Mouse (Mus musculus): Measurements from ENCODE around the gene Tsga10. TPM values are rescaled to one million over a fixed set of nuclear protein-coding genes. Genes with fewer than 3 reads are reported as not detected.
A peak's percentile ranks its signal among the peaks of the same experiment; 100 is the strongest.

The Tsga10 gene
- total and polyA plus RNA-seq, 2 experiments: 0.24 to 1.2 TPM

- H3K36me3 ChIP-seq (ENCODE audit: control insufficient read depth, insufficient read depth, low read length): peaks cover 54% of the 10 kb centered on the region
- WGBS: 36% methylated on average over 13 of the region's 13 CpGs
- peak; percentile 93 for DNase-seq (ENCODE audit: extremely low read depth, low read depth, low spot score)
Observed at GRCm38 (mm10) chr1:37877736-37878460, 11.7 kb upstream of the Tsga10 start.

DNA sequence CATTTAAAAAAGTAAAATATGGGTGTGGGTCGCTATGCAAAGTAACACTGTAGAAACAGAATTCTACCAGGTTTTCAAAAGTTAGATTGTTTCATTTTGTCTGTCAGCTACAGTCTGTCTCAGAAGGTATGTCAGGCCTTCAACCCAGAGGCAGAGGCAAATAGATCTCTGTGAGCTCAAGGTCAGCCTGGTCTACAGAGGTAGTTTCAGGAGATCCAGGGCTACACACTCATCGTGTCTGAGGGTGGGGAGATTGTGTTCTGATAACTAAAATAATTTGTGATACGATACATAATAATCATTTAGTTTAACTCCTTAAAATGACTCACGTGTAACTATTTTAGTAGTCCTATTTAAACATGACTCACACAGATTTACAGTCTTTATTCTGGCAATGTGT lies 6.9 kb upstream of the Tsga10 start:
- H3K4me3 ChIP-seq (ENCODE audit: insufficient read depth, low read depth, low read length): no peak overlapping the region
- 60% methylated on average over 4 of the region's 4 CpGs for WGBS
- DNase-seq (ENCODE audit: extremely low read depth, low read depth, low spot score): no peak
- H3K27ac ChIP-seq (replicated peaks; ENCODE audit: insufficient read depth, low read depth, low read length): no peak overlapping the region
- H3K36me3 ChIP-seq (ENCODE audit: control insufficient read depth, insufficient read depth, low read length): peaks cover 16% of the 10 kb centered on the region; the same call in 1 of the 2 replicates
- TF ChIP-seq POLR2A (IDR thresholded peaks at IDR 0.05; ENCODE audit: extremely low read depth, insufficient read depth, low read length) (no peak), CTCF (IDR thresholded peaks at IDR 0.05; ENCODE audit: low read depth, low read length) (no peak)
- no peak overlapping the region for H3K9ac ChIP-seq (ENCODE audit: low read depth, low read length)
- peaks cover 12% of the 10 kb centered on the region for H3K4me1 ChIP-seq (ENCODE audit: control insufficient read depth, insufficient read depth, low read length)
- H3K79me2 ChIP-seq (ENCODE audit: control insufficient read depth, insufficient read depth, low read length): no peaks in the 10 kb centered on the region
- no peaks in the 10 kb centered on the region for H3K27me3 ChIP-seq (ENCODE audit: control insufficient read depth, insufficient read depth, low read length)

More at GRCm38 (mm10) chr1:37877736-37878460, 11.7 kb upstream of the Tsga10 start:
- H3K9ac ChIP-seq (ENCODE audit: low read depth, low read length): no peak overlapping the region
- peaks cover 13% of the 10 kb centered on the region for H3K4me1 ChIP-seq (ENCODE audit: control insufficient read depth, insufficient read depth, low read length)
- TF ChIP-seq CTCF (IDR thresholded peaks at IDR 0.05; ENCODE audit: low read depth, low read length) (no peak), POLR2A (IDR thresholded peaks at IDR 0.05; ENCODE audit: extremely low read depth, insufficient read depth, low read length) (no peak)
- H3K27me3 ChIP-seq (ENCODE audit: control insufficient read depth, insufficient read depth, low read length): no peaks in the 10 kb centered on the region
- no peak overlapping the region for H3K4me3 ChIP-seq (ENCODE audit: insufficient read depth, low read depth, low read length)
- peak overlapping the region; percentile 20 for H3K27ac ChIP-seq (replicated peaks; ENCODE audit: insufficient read depth, low read depth, low read length)
- H3K79me2 ChIP-seq (ENCODE audit: control insufficient read depth, insufficient read depth, low read length): no peaks in the 10 kb centered on the region

GRCm38 (mm10) chr1:37872131-37873067 lies 6.2 kb upstream of the Tsga10 start:
- H3K27me3 ChIP-seq (ENCODE audit: control insufficient read depth, insufficient read depth, low read length): no peaks in the 10 kb centered on the region
- no peak for TF ChIP-seq CTCF (IDR thresholded peaks at IDR 0.05; ENCODE audit: low read depth, low read length)
- TF ChIP-seq POLR2A (IDR thresholded peaks at IDR 0.05; ENCODE audit: extremely low read depth, insufficient read depth, low read length): no peak
- peaks cover 6% of the 10 kb centered on the region for H3K4me1 ChIP-seq (ENCODE audit: control insufficient read depth, insufficient read depth, low read length)
- H3K27ac ChIP-seq (replicated peaks; ENCODE audit: insufficient read depth, low read depth, low read length): peak overlapping the region; percentile 73
- DNase-seq (ENCODE audit: extremely low read depth, low read depth, low spot score): peak; percentile 92
- peak overlapping the region; percentile 69 for H3K9ac ChIP-seq (ENCODE audit: low read depth, low read length)
- 2% methylated on average over 33 of the region's 33 CpGs for WGBS
- H3K79me2 ChIP-seq (ENCODE audit: control insufficient read depth, insufficient read depth, low read length): no peaks in the 10 kb centered on the region
- H3K36me3 ChIP-seq (ENCODE audit: control insufficient read depth, insufficient read depth, low read length): peaks cover 16% of the 10 kb centered on the region; the same call in 1 of the 2 replicates
- H3K4me3 ChIP-seq (ENCODE audit: insufficient read depth, low read depth, low read length): peak overlapping the region; percentile 59

DNA sequence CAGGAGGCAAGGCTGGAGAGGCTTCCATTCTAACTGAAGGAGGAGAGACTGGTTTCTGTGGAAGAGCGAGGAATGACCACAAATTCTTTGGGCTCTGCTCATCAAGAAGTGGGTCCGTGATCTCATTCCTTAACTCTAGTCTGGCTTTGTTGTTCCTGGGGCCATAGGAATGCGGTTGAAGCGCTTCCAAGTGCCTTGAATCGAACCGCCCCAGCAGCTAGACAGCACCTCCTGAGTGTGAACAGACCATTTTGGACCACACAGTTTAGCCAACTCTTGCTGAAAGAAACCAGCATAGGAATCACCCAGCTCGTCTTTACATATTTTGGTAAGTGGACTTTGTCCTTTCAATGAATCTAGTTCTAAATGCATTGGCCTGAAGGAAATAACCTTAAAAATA lies 5.5 kb upstream of the Tsga10 start, which contains the start of gene Lipt1:
TSS of gene Lipt1 (plus strand) at position 35 of the 400 bp plus-strand sequence.
- WGBS: 17% methylated on average over 7 of the region's 7 CpGs
- H3K27me3 ChIP-seq (ENCODE audit: control insufficient read depth, insufficient read depth, low read length): no peaks in the 10 kb centered on the region
- H3K36me3 ChIP-seq (ENCODE audit: control insufficient read depth, insufficient read depth, low read length): peaks cover 16% of the 10 kb centered on the region; the same call in 1 of the 2 replicates
- H3K79me2 ChIP-seq (ENCODE audit: control insufficient read depth, insufficient read depth, low read length): no peaks in the 10 kb centered on the region
- peak within 1 kb of the TSS; percentile 69 for H3K9ac ChIP-seq (ENCODE audit: low read depth, low read length)
- no peak for DNase-seq (ENCODE audit: extremely low read depth, low read depth, low spot score)
- peaks cover 5% of the 10 kb centered on the region for H3K4me1 ChIP-seq (ENCODE audit: control insufficient read depth, insufficient read depth, low read length)
- peak within 1 kb of the TSS; percentile 73 for H3K27ac ChIP-seq (replicated peaks; ENCODE audit: insufficient read depth, low read depth, low read length)
- no peak for TF ChIP-seq CTCF (IDR thresholded peaks at IDR 0.05; ENCODE audit: low read depth, low read length)
- TF ChIP-seq POLR2A (IDR thresholded peaks at IDR 0.05; ENCODE audit: extremely low read depth, insufficient read depth, low read length): no peak
- H3K4me3 ChIP-seq (ENCODE audit: insufficient read depth, low read depth, low read length): peak within 1 kb of the TSS; percentile 59

DNA sequence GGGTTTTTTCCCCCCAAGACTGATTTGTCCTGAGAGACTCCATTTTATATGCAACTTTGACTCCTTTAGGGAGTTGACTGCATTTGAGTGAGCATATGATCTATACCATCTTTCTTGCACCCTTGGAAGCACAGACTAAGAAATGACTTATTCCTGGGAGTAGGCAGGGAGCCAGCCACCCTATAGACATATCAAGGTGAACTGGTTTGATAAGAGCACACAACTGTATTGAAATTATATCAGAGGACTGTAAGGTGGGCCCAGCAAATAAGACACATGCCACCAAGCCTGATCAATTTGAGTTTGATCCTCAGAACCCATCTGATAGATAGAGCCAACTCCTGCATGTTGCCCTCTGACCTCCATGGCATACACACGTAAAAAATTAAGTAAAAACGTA lies 3.1 kb upstream of the Tsga10 start:
- Histone ChIP-seq H3K27me3 (ENCODE audit: control insufficient read depth, insufficient read depth, low read length) (no peaks in the 10 kb centered on the region), H3K36me3 (ENCODE audit: control insufficient read depth, insufficient read depth, low read length) (no peaks in the 10 kb centered on the region), H3K27ac (replicated peaks; ENCODE audit: insufficient read depth, low read depth, low read length) (no peak overlapping the region), H3K79me2 (ENCODE audit: control insufficient read depth, insufficient read depth, low read length) (no peaks in the 10 kb centered on the region), H3K4me1 (ENCODE audit: control insufficient read depth, insufficient read depth, low read length) (peaks cover 5% of the 10 kb centered on the region), H3K9ac (ENCODE audit: low read depth, low read length) (no peak overlapping the region), H3K4me3 (ENCODE audit: insufficient read depth, low read depth, low read length) (no peak overlapping the region)
- no peak for TF ChIP-seq CTCF (IDR thresholded peaks at IDR 0.05; ENCODE audit: low read depth, low read length)
- TF ChIP-seq POLR2A (IDR thresholded peaks at IDR 0.05; ENCODE audit: extremely low read depth, insufficient read depth, low read length): no peak
- DNase-seq (ENCODE audit: extremely low read depth, low read depth, low spot score): no peak
- WGBS: 32% methylated on average over 2 of the region's 2 CpGs

Data from liver, adult 2 months (tissue).